Mouse (Mus musculus) G1E (cell line): ENCODE data around the gene Cnr1.

ENCODE experiments used
- CTCF ChIP-seq: IDR thresholded peaks from 2 replicates; pipeline ENCODE4 v1.5.1; 2012; ENCODE audit warnings: low read depth, low read length, inconsistent platforms, mixed read lengths
- GATA1 ChIP-seq: IDR thresholded peaks from 2 replicates; pipeline ENCODE4 v1.6.1; 2012; ENCODE audit warnings: borderline replicate concordance, low read length, inconsistent platforms, mixed read lengths

GRCm38 (mm10) chr4:33925489-33925888 lies 1.1 kb downstream of the Cnr1 start:
- TF ChIP-seq CTCF (no peak), GATA1 (no peak)
